Mouse (Mus musculus) MEL (cell line): ENCODE results near the gene Fiz1.

Source experiments
- CHD1 ChIP-seq: IDR thresholded peaks from 2 replicates; pipeline ENCODE4 v1.6.1; 2012; ENCODE audit warnings: low read depth, mild to moderate bottlenecking, inconsistent platforms, low read length, improper control_type of control experiment
- CTCF ChIP-seq, 3 experiments: IDR thresholded peaks in 2 of 3; conservative IDR thresholded peaks in 1 of 3; 2 replicates each; pipeline ENCODE4 v1.5.1; 2011 to 2012; ENCODE audit warnings: low read length in 3 of 3, low read depth in 2 of 3, mild to moderate bottlenecking in 2 of 3, improper control_type of control experiment in 1 of 3, inconsistent platforms in 1 of 3, mixed read lengths in 1 of 3, moderate library complexity in 1 of 3; ENCODE audit not compliant: control insufficient read depth in 1 of 3, insufficient read depth in 1 of 3, poor library complexity in 1 of 3, severe bottlenecking in 1 of 3
- ELF1 ChIP-seq: IDR thresholded peaks from 2 replicates; pipeline ENCODE4 v1.6.1; 2014; ENCODE audit warnings: low read depth, mild to moderate bottlenecking, inconsistent platforms, low read length, improper control_type of control experiment, moderate library complexity
- HCFC1 ChIP-seq: IDR thresholded peaks from 2 replicates; pipeline ENCODE4 v1.6.1; 2012; ENCODE audit warnings: low read depth, mild to moderate bottlenecking, inconsistent platforms, low read length, improper control_type of control experiment, moderate library complexity
- KAT2A ChIP-seq: conservative IDR thresholded peaks from 2 replicates; pipeline ENCODE4 v1.6.1; 2012; ENCODE audit warnings: low read depth, low read length, improper control_type of control experiment, inconsistent platforms
- MAFK ChIP-seq: IDR thresholded peaks from 2 replicates; pipeline ENCODE4 v1.6.1; 2011; ENCODE audit warnings: low read depth, mild to moderate bottlenecking, low read length, improper control_type of control experiment, borderline replicate concordance
- MXI1 ChIP-seq: IDR thresholded peaks from 2 replicates; pipeline ENCODE4 v1.6.1; 2011; ENCODE audit warnings: mild to moderate bottlenecking, low read depth, low read length, improper control_type of control experiment
- TAL1 ChIP-seq: IDR thresholded peaks from 2 replicates; pipeline ENCODE4 v1.6.1; 2012; ENCODE audit warnings: mild to moderate bottlenecking, inconsistent platforms, low read length, moderate library complexity, mixed read lengths

- TF ChIP-seq MAFK (no peak), ELF1 (no peak), KAT2A (no peak), CTCF (IDR thresholded peaks at IDR 0.05 in 2 of 3, conservative IDR thresholded peaks at IDR 0.05 in 1 of 3; ENCODE audit: control insufficient read depth in 1 of 3, insufficient read depth in 1 of 3, low read depth in 2 of 3, low read length in 3 of 3, poor library complexity in 1 of 3, severe bottlenecking in 1 of 3) (no peak), HCFC1 (no peak), MXI1 (no peak), CHD1 (no peak), TAL1 (no peak)
Measured at GRCm38 (mm10) chr7:4972321-4973047, 42.0 kb downstream of the Fiz1 start.
